Mouse (Mus musculus) embryonic facial prominence, embryonic 11.5 days (tissue): Measurements from ENCODE around the gene Tnk2. TPM values are rescaled to one million over a fixed set of nuclear protein-coding genes. Genes with fewer than 3 reads are reported as not detected.

Experiments
- polyA plus RNA-seq: library from polyadenylated mRNA; unstranded; fragments of >200 nt; fragmentation: Nextera tagmentation; extraction: Ambion mirVana; gene quantifications from 2 replicates; pipeline ENCODE4 v1.2.1, GENCODE M21; 2014

The Tnk2 gene
- polyA plus RNA-seq, 1 experiment from 2014 or later = 5.8 TPM

Other genes with a start within 250 kb of the Tnk2 start
- 0.22 TPM in 1 of 2 replicates, not detected in the other for gene Tm4sf19, start 243.4 kb upstream of the Tnk2 start, polyA plus RNA-seq
- 31.9 and 32.3 TPM in 2 replicates for gene Tctex1d2, start 224.2 kb upstream of the Tnk2 start, polyA plus RNA-seq
- 33.4 and 36.7 TPM in 2 replicates for gene Pcyt1a, start 213.0 kb upstream of the Tnk2 start, polyA plus RNA-seq
- 0.34 and 0.53 TPM in 2 replicates for gene Slc51a, start 156.0 kb upstream of the Tnk2 start, polyA plus RNA-seq
- not detected in 2 replicates for gene Zdhhc19, start 147.6 kb upstream of the Tnk2 start, polyA plus RNA-seq
- gene Tfrc, start 35.0 kb upstream of the Tnk2 start, polyA plus RNA-seq = 57.9 and 63.2 TPM in 2 replicates
- 0.28 TPM in 1 of 2 replicates, not detected in the other for gene Muc4, start 92.0 kb downstream of the Tnk2 start, polyA plus RNA-seq
- gene Muc20, start 153.6 kb downstream of the Tnk2 start, polyA plus RNA-seq = not detected in 2 replicates
- not detected in 2 replicates for gene Smbd1, start 166.6 kb downstream of the Tnk2 start, polyA plus RNA-seq
- 147 and 156 TPM in 2 replicates for gene Fyttd1, start 233.6 kb downstream of the Tnk2 start, polyA plus RNA-seq
- 10.5 and 12.7 TPM in 2 replicates for gene Rubcn, start 233.9 kb downstream of the Tnk2 start, polyA plus RNA-seq